Mouse (Mus musculus): ENCODE data around the gene Nyx. TPM values are rescaled to one million over a fixed set of nuclear protein-coding genes. Genes with fewer than 3 reads are reported as not detected.
A peak's percentile ranks its signal among the peaks of the same experiment; 100 is the strongest.

Gene Nyx
- total and polyA plus RNA-seq, 3 experiments, result 0.14 to 0.23 (median 0.23) TPM

- H3K27ac ChIP-seq, result peak overlapping the region; percentile 36; the same call in 1 of the 2 replicates
- no peak overlapping the region for H3K4me3 ChIP-seq
- peaks cover 2% of the 10 kb centered on the region; the same call in 1 of the 2 replicates for H3K4me1 ChIP-seq (ENCODE audit: control insufficient read depth, insufficient read depth, low read length)
- no peaks in the 10 kb centered on the region for H3K79me2 ChIP-seq (replicated peaks; ENCODE audit: control insufficient read depth, insufficient read depth, low read length)
- intact Hi-C loops (cut with DNase I), result no loop called here
- no peak for DNase-seq
- 49% methylated on average over 1 of the region's 1 CpGs for WGBS
- no peak for TF ChIP-seq POLR2A (IDR thresholded peaks at IDR 0.05; ENCODE audit: insufficient read depth, low read depth, low read length)
- no peak for TF ChIP-seq CTCF (IDR thresholded peaks at IDR 0.05)
- no peak for TF ChIP-seq EP300 (IDR thresholded peaks at IDR 0.05; ENCODE audit: insufficient read depth, low read depth, low read length)
- H3K27me3 ChIP-seq (ENCODE audit: control insufficient read depth, insufficient read depth, low read length), result no peaks in the 10 kb centered on the region
- no peak overlapping the region for H3K9ac ChIP-seq (ENCODE audit: low read depth, low read length)
- H3K36me3 ChIP-seq (ENCODE audit: control insufficient read depth, insufficient read depth, low read length), result no peaks in the 10 kb centered on the region
Measured at GRCm38 (mm10) chrX:13482576-13482975, 16.7 kb downstream of the Nyx start.

- Histone ChIP-seq H3K27ac (no peak overlapping the region), H3K4me3 (no peak overlapping the region), H3K36me3 (ENCODE audit: control insufficient read depth, insufficient read depth, low read length) (no peaks in the 10 kb centered on the region), H3K4me1 (ENCODE audit: control insufficient read depth, insufficient read depth, low read length) (peaks cover 2% of the 10 kb centered on the region; the same call in 1 of the 2 replicates), H3K27me3 (ENCODE audit: control insufficient read depth, insufficient read depth, low read length) (no peaks in the 10 kb centered on the region), H3K79me2 (replicated peaks; ENCODE audit: control insufficient read depth, insufficient read depth, low read length) (no peaks in the 10 kb centered on the region), H3K9ac (ENCODE audit: low read depth, low read length) (no peak overlapping the region)
- TF ChIP-seq EP300 (IDR thresholded peaks at IDR 0.05; ENCODE audit: insufficient read depth, low read depth, low read length) (no peak), CTCF (IDR thresholded peaks at IDR 0.05) (no peak), POLR2A (IDR thresholded peaks at IDR 0.05; ENCODE audit: insufficient read depth, low read depth, low read length) (no peak)
- no peak for DNase-seq
- intact Hi-C loops (cut with DNase I), result no loop called here
Measured at GRCm38 (mm10) chrX:13484447-13484846, 18.5 kb downstream of the Nyx start.

GRCm38 (mm10) chrX:13489001-13489400 lies 23.1 kb downstream of the Nyx start:
- no peak for DNase-seq
- Histone ChIP-seq H3K27me3 (ENCODE audit: control insufficient read depth, insufficient read depth, low read length) (no peaks in the 10 kb centered on the region), H3K36me3 (ENCODE audit: control insufficient read depth, insufficient read depth, low read length) (no peaks in the 10 kb centered on the region), H3K4me1 (ENCODE audit: control insufficient read depth, insufficient read depth, low read length) (no peaks in the 10 kb centered on the region), H3K4me3 (no peak overlapping the region), H3K27ac (no peak overlapping the region), H3K79me2 (replicated peaks; ENCODE audit: control insufficient read depth, insufficient read depth, low read length) (no peaks in the 10 kb centered on the region), H3K9ac (ENCODE audit: low read depth, low read length) (no peak overlapping the region)
- 64% methylated on average over 3 of the region's 3 CpGs for WGBS
- no peak for TF ChIP-seq POLR2A (IDR thresholded peaks at IDR 0.05; ENCODE audit: insufficient read depth, low read depth, low read length)
- no peak for TF ChIP-seq CTCF (IDR thresholded peaks at IDR 0.05)
- TF ChIP-seq EP300 (IDR thresholded peaks at IDR 0.05; ENCODE audit: insufficient read depth, low read depth, low read length), result no peak
- intact Hi-C loops (cut with DNase I), result no loop called here

GRCm38 (mm10) chrX:13489761-13490160 lies 23.9 kb downstream of the Nyx start:
- no peak overlapping the region for H3K27ac ChIP-seq
- H3K27me3 ChIP-seq (ENCODE audit: control insufficient read depth, insufficient read depth, low read length), result no peaks in the 10 kb centered on the region
- H3K79me2 ChIP-seq (replicated peaks; ENCODE audit: control insufficient read depth, insufficient read depth, low read length), result no peaks in the 10 kb centered on the region
- no peak overlapping the region for H3K9ac ChIP-seq (ENCODE audit: low read depth, low read length)
- 75% methylated on average over 1 of the region's 1 CpGs for WGBS
- DNase-seq, result no peak
- no peaks in the 10 kb centered on the region for H3K36me3 ChIP-seq (ENCODE audit: control insufficient read depth, insufficient read depth, low read length)
- TF ChIP-seq EP300 (IDR thresholded peaks at IDR 0.05; ENCODE audit: insufficient read depth, low read depth, low read length), result no peak
- no peak for TF ChIP-seq CTCF (IDR thresholded peaks at IDR 0.05)
- no peak for TF ChIP-seq POLR2A (IDR thresholded peaks at IDR 0.05; ENCODE audit: insufficient read depth, low read depth, low read length)
- no peaks in the 10 kb centered on the region for H3K4me1 ChIP-seq (ENCODE audit: control insufficient read depth, insufficient read depth, low read length)
- no peak overlapping the region for H3K4me3 ChIP-seq
- intact Hi-C loops (cut with DNase I), result no loop called here

- no peak overlapping the region for H3K9ac ChIP-seq (ENCODE audit: low read depth, low read length)
- intact Hi-C loops (cut with DNase I), result no loop called here
- no peak for TF ChIP-seq CTCF (IDR thresholded peaks at IDR 0.05)
- TF ChIP-seq EP300 (IDR thresholded peaks at IDR 0.05; ENCODE audit: insufficient read depth, low read depth, low read length), result no peak
- TF ChIP-seq POLR2A (IDR thresholded peaks at IDR 0.05; ENCODE audit: insufficient read depth, low read depth, low read length), result no peak
- no peaks in the 10 kb centered on the region for H3K36me3 ChIP-seq (ENCODE audit: control insufficient read depth, insufficient read depth, low read length)
- H3K27ac ChIP-seq, result no peak overlapping the region
- no peaks in the 10 kb centered on the region for H3K27me3 ChIP-seq (ENCODE audit: control insufficient read depth, insufficient read depth, low read length)
- H3K79me2 ChIP-seq (replicated peaks; ENCODE audit: control insufficient read depth, insufficient read depth, low read length), result no peaks in the 10 kb centered on the region
- H3K4me1 ChIP-seq (ENCODE audit: control insufficient read depth, insufficient read depth, low read length), result no peaks in the 10 kb centered on the region; the same call in 1 of the 2 replicates
- H3K4me3 ChIP-seq, result no peak overlapping the region
- DNase-seq, result no peak
- WGBS, result 66% methylated on average over 3 of the region's 3 CpGs
Measured at GRCm38 (mm10) chrX:13490941-13491340, 25.0 kb downstream of the Nyx start.

GRCm38 (mm10) chrX:13492922-13493321 lies 27.0 kb downstream of the Nyx start:
- TF ChIP-seq CTCF (IDR thresholded peaks at IDR 0.05), result no peak
- no peak for TF ChIP-seq POLR2A (IDR thresholded peaks at IDR 0.05; ENCODE audit: insufficient read depth, low read depth, low read length)
- TF ChIP-seq EP300 (IDR thresholded peaks at IDR 0.05; ENCODE audit: insufficient read depth, low read depth, low read length), result no peak
- no peak for DNase-seq
- Histone ChIP-seq H3K4me1 (ENCODE audit: control insufficient read depth, insufficient read depth, low read length) (no peaks in the 10 kb centered on the region; the same call in 1 of the 2 replicates), H3K27ac (no peak overlapping the region), H3K36me3 (ENCODE audit: control insufficient read depth, insufficient read depth, low read length) (no peaks in the 10 kb centered on the region), H3K4me3 (no peak overlapping the region), H3K27me3 (ENCODE audit: control insufficient read depth, insufficient read depth, low read length) (no peaks in the 10 kb centered on the region), H3K9ac (ENCODE audit: low read depth, low read length) (no peak overlapping the region), H3K79me2 (replicated peaks; ENCODE audit: control insufficient read depth, insufficient read depth, low read length) (no peaks in the 10 kb centered on the region)
- intact Hi-C loops (cut with DNase I), result no loop called here
